Mouse (Mus musculus) bone marrow, adult 2 months (tissue): ENCODE measurements around the gene Gm20716. TPM values are rescaled to one million over a fixed set of nuclear protein-coding genes. Genes with fewer than 3 reads are reported as not detected.
A peak's percentile ranks its signal among the peaks of the same experiment; 100 is the strongest.

Experiments used
- H3K27ac ChIP-seq: fragments of 200-500 bp; 2 replicates; pipeline ENCODE4 v1.5.1; 2012; ENCODE audit warnings: low read depth, mild to moderate bottlenecking, control low read depth, inconsistent platforms, low read length; ENCODE audit not compliant: control insufficient read depth, poor library complexity, insufficient read depth
- H3K4me1 ChIP-seq: fragments of 200-500 bp; 2 replicates; pipeline ENCODE4 v1.6.1; 2011; ENCODE audit warnings: low read length; ENCODE audit not compliant: control insufficient read depth, insufficient read depth
- H3K4me3 ChIP-seq: fragments of 200-500 bp; replicated peaks from 2 replicates; pipeline ENCODE3; 2011; ENCODE audit warnings: mild to moderate bottlenecking, low read depth, low read length, control low read depth; ENCODE audit not compliant: control insufficient read depth
- CTCF ChIP-seq: fragments of 200-500 bp; IDR thresholded peaks from 2 replicates; pipeline ENCODE4 v1.5.1; 2011; ENCODE audit warnings: low read length, control low read depth; ENCODE audit not compliant: control insufficient read depth, insufficient read depth
- POLR2A ChIP-seq: fragments of 200-500 bp; IDR thresholded peaks from 2 replicates; pipeline ENCODE4 v1.6.1; 2011; ENCODE audit warnings: low read depth, mild to moderate bottlenecking, control low read depth, low read length, borderline replicate concordance; ENCODE audit not compliant: control insufficient read depth
- WGBS: fragments of 180-500 bp; shearing (Covaris S2); methylation state at CpG from one replicate; pipeline ENCODE4 v1.1.7; 2018; 5-methylcytosine and 5-hydroxymethylcytosine counted together
- polyA plus RNA-seq: library from polyadenylated mRNA; stranded (reverse); fragments of >200 nt; gene quantifications from 2 replicates; pipeline ENCODE4 v1.2.4, GENCODE M21; 2011; ENCODE audit warnings: low replicate concordance; ENCODE audit not compliant: missing spikeins, insufficient read depth, insufficient read length

Gene Gm20716
- polyA plus RNA-seq, 1 experiment, result 20.2 TPM

- Histone ChIP-seq H3K4me1 (no peaks in the 10 kb centered on the region; the same call in 1 of the 2 replicates), H3K27ac (no peak overlapping the region), H3K4me3 (no peak overlapping the region)
- TF ChIP-seq POLR2A (no peak), CTCF (no peak)
- WGBS, result 96% methylated on average over 1 of the region's 1 CpGs
These were observed 31.7 kb downstream of the Gm20716 start for GRCm38 (mm10) chr2:168198421-168198820.

GRCm38 (mm10) chr2:168195721-168196120 is 34.4 kb downstream of the Gm20716 start:
- TF ChIP-seq CTCF (no peak), POLR2A (no peak)
- Histone ChIP-seq H3K4me1 (peaks cover 1% of the 10 kb centered on the region; the same call in 1 of the 2 replicates), H3K27ac (no peak overlapping the region), H3K4me3 (no peak overlapping the region)
- 76% methylated on average over 2 of the region's 2 CpGs for WGBS

- no peak overlapping the region for H3K27ac ChIP-seq
- WGBS, result 51% methylated on average over 2 of the region's 2 CpGs
- no peak overlapping the region for H3K4me3 ChIP-seq
- H3K4me1 ChIP-seq, result peaks cover 1% of the 10 kb centered on the region; the same call in 1 of the 2 replicates
- TF ChIP-seq CTCF (no peak), POLR2A (no peak)
These were observed 36.5 kb downstream of the Gm20716 start for GRCm38 (mm10) chr2:168193685-168194084.

- Histone ChIP-seq H3K4me3 (no peak overlapping the region), H3K4me1 (peaks cover 1% of the 10 kb centered on the region; the same call in 1 of the 2 replicates), H3K27ac (no peak overlapping the region)
- TF ChIP-seq CTCF (no peak), POLR2A (no peak)
- 88% methylated on average over 2 of the region's 2 CpGs for WGBS
These were observed 38.3 kb downstream of the Gm20716 start for GRCm38 (mm10) chr2:168191856-168192255.

DNA sequence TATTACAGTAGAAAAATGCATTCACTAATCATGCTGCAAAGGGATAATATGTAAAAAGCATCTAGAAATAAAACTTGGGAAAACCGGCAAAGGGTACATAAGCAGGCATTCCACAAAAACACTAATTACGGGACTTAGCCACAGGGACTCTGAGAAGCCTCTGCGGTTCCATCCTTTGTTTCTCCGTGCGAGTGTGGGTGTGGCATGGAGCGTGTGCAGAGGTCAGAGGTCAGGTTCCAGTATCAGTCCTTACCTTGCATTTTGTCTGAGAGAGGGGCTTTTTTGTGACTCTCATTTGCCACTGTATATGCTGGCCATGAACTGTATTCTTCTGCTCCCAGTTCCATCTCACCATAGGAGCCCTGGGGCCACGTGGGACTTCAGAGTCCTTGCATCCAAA is 54.2 kb downstream of the Gm20716 start:
- Histone ChIP-seq H3K27ac (no peak overlapping the region), H3K4me3 (no peak overlapping the region), H3K4me1 (no peaks in the 10 kb centered on the region)
- TF ChIP-seq CTCF (no peak), POLR2A (no peak)
- WGBS, result 82% methylated on average over 7 of the region's 7 CpGs

- TF ChIP-seq POLR2A (peak; percentile 68; the same call in 1 of the 2 replicates), CTCF (no peak)
- WGBS, result 2% methylated on average over 13 of the region's 13 CpGs
- H3K27ac ChIP-seq, result peak overlapping the region; percentile 74
- H3K4me1 ChIP-seq, result no peaks in the 10 kb centered on the region
- peak overlapping the region; percentile 44 for H3K4me3 ChIP-seq
These were observed 59.9 kb downstream of the Gm20716 start for GRCm38 (mm10) chr2:168170167-168170685.

DNA sequence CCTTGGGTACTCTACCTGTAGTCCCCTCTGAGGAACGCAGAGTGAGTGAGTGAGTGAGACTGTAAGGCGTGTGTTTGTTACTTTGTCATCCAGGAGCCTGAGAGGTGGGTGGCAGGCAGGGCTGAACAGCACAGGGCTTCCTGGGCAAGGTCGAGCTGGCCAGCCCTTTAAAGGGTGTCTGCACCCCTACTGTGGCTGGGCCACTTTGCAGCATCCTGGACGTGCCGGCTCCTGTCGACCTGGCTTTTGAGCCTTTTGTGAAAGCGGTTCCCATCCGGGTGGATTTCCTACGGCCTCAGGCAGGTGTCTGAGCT is 60.4 kb downstream of the Gm20716 start:
- peak overlapping the region; percentile 44 for H3K4me3 ChIP-seq

DNA sequence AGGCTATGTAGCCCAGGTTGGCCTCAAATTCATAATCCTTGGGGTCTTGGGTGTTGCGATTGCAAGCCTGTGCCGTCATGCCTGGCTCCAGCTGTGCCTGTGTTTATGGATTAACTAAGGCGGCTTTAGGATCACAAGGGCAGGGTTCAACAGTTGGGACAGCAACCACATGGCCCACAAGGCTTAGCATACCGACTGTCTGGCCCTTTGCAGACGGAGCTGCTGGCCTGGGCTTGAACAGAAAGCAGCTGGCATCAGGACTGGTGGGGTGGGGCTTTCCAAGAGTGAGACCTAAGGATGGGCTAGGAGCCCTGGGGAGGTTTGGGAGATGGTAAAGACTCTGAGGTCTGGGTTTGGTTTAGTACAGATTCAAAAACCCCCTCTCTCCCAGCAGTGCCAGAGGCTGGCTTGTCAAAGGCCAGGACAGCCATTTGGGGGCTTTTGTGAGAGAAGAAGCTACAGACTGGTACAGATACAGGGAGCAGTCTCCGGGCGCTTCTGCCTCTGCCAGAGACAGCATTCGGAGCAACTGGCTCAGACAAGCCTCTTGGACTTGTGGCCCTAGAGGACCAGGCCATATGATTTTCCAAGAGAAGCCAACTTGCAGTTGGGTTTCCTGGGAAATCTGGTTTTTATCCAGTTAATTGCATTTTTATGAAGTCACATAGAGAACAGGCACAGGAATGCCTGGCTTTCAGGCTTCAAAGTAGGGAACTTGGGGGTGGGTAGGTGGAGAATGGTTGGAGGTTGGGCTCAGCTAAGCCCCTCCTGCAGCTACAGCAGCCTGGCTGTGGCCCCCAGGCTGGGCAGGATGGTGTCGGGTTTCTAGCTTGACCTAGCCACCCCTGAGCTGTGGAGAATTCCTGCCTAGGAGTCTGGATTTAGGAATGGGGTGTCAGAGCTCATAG is 61.0 kb downstream of the Gm20716 start:
- 81% methylated on average over 9 of the region's 9 CpGs for WGBS
- no peak overlapping the region; the same call in 1 of the 2 replicates for H3K27ac ChIP-seq

More for the DNA sequence above, 60.4 kb downstream of the Gm20716 start:
- peak overlapping the region; percentile 74 for H3K27ac ChIP-seq
- H3K4me1 ChIP-seq, result no peaks in the 10 kb centered on the region
- no peak for TF ChIP-seq POLR2A
- no peak for TF ChIP-seq CTCF
- 2% methylated on average over 9 of the region's 9 CpGs for WGBS

GRCm38 (mm10) chr2:168167781-168168180 is 62.4 kb downstream of the Gm20716 start:
- no peak overlapping the region for H3K4me3 ChIP-seq
- WGBS, result 77% methylated on average over 3 of the region's 3 CpGs
- TF ChIP-seq POLR2A, result no peak
- no peak overlapping the region for H3K27ac ChIP-seq
- no peaks in the 10 kb centered on the region for H3K4me1 ChIP-seq

More for the DNA sequence above, 61.0 kb downstream of the Gm20716 start:
- Histone ChIP-seq H3K4me3 (peak overlapping the region; percentile 44), H3K4me1 (no peaks in the 10 kb centered on the region)
- TF ChIP-seq POLR2A (no peak), CTCF (no peak)
